14 mouse cellular contexts compared by ENCODE assay signal in the genomic region with DNA sequence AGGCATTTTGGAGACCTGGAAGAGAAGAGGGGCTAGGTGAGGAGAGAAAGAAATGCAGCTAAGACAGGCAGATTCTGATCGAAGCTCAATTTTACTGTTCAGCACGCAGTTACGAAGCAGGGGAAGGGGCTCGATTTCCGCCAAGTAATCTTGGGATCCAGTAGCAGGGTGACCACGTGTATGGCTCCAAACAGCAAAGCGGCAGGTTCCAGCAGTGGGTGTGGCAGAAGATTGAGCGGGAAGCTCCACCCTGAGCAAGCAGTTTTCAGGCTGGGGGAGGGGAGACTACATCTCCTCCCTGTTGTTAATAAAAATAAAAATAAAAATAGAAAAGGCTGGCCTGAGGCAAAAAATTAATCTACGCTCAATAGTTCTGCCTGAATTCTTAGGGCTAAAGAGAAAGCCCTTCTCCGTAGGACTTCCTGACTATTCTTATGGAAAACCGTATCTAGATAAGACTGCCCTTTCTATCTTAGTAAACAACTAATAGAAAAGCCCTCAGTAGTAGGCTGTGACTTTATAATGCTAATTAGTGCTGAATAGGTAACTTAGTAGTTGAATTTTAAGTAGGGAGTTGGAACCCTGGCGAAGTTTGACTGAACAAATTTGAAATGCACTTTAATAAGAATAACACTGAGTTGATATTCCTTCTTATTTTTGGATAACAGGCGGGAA. TPM values are rescaled to one million over a fixed set of nuclear protein-coding genes. Genes with fewer than 3 reads are reported as not detected.
DNase-seq lines count a peak whose midpoint lies in the region; ATAC-seq and TF ChIP-seq lines count a peak whose summit lies in the region.
"Had no signal": no experiment of that assay in that cellular context is flagged by ENCODE, and none has a peak within 500 bp of the region (broad histone marks: within the 10 kb centered on the region; RNA-seq: fewer than 3 reads in every experiment).

No protein-coding gene starts in this region.

- no peak for ATAC-seq in lung, embryonic 14.5 days (ENCODE audit: insufficient read depth)
- no peak for ATAC-seq in intestine, embryonic 15.5 days
- ATAC-seq in liver, embryonic 12.5 days = peak; percentile 68
- ATAC-seq: forebrain, postnatal 0 days; midbrain, embryonic 15.5 days had no signal

- no peak overlapping the region for H3K4me3 ChIP-seq in lung, embryonic 14.5 days (ENCODE audit: low read depth, low read length)
- no peak overlapping the region for H3K4me3 ChIP-seq in intestine, embryonic 15.5 days (replicated peaks)
- peak overlapping the region; percentile 35 for H3K4me3 ChIP-seq in liver, embryonic 12.5 days
- H3K4me3 ChIP-seq: midbrain, embryonic 15.5 days had no signal

- no peak for TF ChIP-seq CTCF in lung, embryonic 14.5 days (IDR thresholded peaks at IDR 0.05; ENCODE audit: low read depth)

- no peaks in the 10 kb centered on the region for H3K36me3 ChIP-seq in lung, embryonic 14.5 days (ENCODE audit: insufficient read depth)
- no peaks in the 10 kb centered on the region for H3K36me3 ChIP-seq in intestine, embryonic 15.5 days
- no peaks in the 10 kb centered on the region for H3K36me3 ChIP-seq in liver, embryonic 12.5 days
- H3K36me3 ChIP-seq: G1E; midbrain, embryonic 15.5 days had no signal

- H3K4me1 ChIP-seq in lung, embryonic 14.5 days (ENCODE audit: insufficient read depth) = no peaks in the 10 kb centered on the region
- H3K4me1 ChIP-seq in intestine, embryonic 15.5 days (replicated peaks) = peaks cover 5% of the 10 kb centered on the region
- peaks cover 20% of the 10 kb centered on the region for H3K4me1 ChIP-seq in liver, embryonic 12.5 days
- H3K4me1 ChIP-seq: midbrain, embryonic 15.5 days had no signal

- no peaks in the 10 kb centered on the region for H3K27me3 ChIP-seq in lung, embryonic 14.5 days (ENCODE audit: insufficient read depth, low read length)
- no peaks in the 10 kb centered on the region for H3K27me3 ChIP-seq in intestine, embryonic 15.5 days (replicated peaks)
- no peaks in the 10 kb centered on the region for H3K27me3 ChIP-seq in liver, embryonic 12.5 days (replicated peaks)
- H3K27me3 ChIP-seq: midbrain, embryonic 15.5 days had no signal

- 75% methylated on average over 13 of the region's 13 CpGs for WGBS in lung, embryonic 14.5 days
- WGBS in intestine, embryonic 15.5 days = 63% methylated on average over 13 of the region's 13 CpGs
- 42% methylated on average over 13 of the region's 13 CpGs for WGBS in liver, embryonic 12.5 days (ENCODE audit: insufficient replicate concordance)

- H3K4me2 ChIP-seq in lung, embryonic 14.5 days = 0 out of 2 replicates have a peak overlapping the region, but pooled peaks have one; percentile 3
- peak overlapping the region; percentile 36 for H3K4me2 ChIP-seq in intestine, embryonic 15.5 days (replicated peaks)
- H3K4me2 ChIP-seq in liver, embryonic 12.5 days = peak overlapping the region; percentile 57
- H3K4me2 ChIP-seq: midbrain, embryonic 15.5 days had no signal

- DNase-seq in lung, embryonic 14.5 days = no peak
- DNase-seq in lung, postnatal 4 days = no peak
- peak; percentile 17 for DNase-seq in yolk sac, embryonic 10.5 days (ENCODE audit: low spot score)
- no peak for DNase-seq in adrenal gland, adult (ENCODE audit: inconsistent age in 2 of 2, low spot score in 1 of 2)
- no peak for DNase-seq in retina, postnatal 1 day
- DNase-seq: adrenal gland, postnatal 10 days; cerebellum, adult 2 months; forebrain, postnatal 0 days; left cerebral cortex, postnatal 4 days; lung, postnatal 14 days had no signal

- no peaks in the 10 kb centered on the region for H3K9me3 ChIP-seq in lung, embryonic 14.5 days (ENCODE audit: low read depth, low read length)
- no peaks in the 10 kb centered on the region for H3K9me3 ChIP-seq in intestine, embryonic 15.5 days
- no peaks in the 10 kb centered on the region for H3K9me3 ChIP-seq in liver, embryonic 12.5 days (replicated peaks)
- H3K9me3 ChIP-seq: midbrain, embryonic 15.5 days had no signal

- H3K9ac ChIP-seq in lung, embryonic 14.5 days = no peak overlapping the region
- 0 out of 2 replicates have a peak overlapping the region, but pooled peaks have one; percentile 13 for H3K9ac ChIP-seq in intestine, embryonic 15.5 days
- peak overlapping the region; percentile 52 for H3K9ac ChIP-seq in liver, embryonic 12.5 days
- H3K9ac ChIP-seq: forebrain, postnatal 0 days; midbrain, embryonic 15.5 days had no signal

- H3K27ac ChIP-seq in lung, embryonic 14.5 days (ENCODE audit: low read depth) = no peak overlapping the region
- H3K27ac ChIP-seq in intestine, embryonic 15.5 days = peak overlapping the region; percentile 80; the same call in 1 of the 2 replicates
- peak overlapping the region; percentile 60 for H3K27ac ChIP-seq in liver, embryonic 12.5 days
- H3K27ac ChIP-seq: midbrain, embryonic 15.5 days had no signal

RNA-seq across cellular contexts. Expression of gene Klrb1f, which starts 48.8 kb away (rescaled TPM):
- polyA plus RNA-seq in lung, embryonic 14.5 days (2014; fragmentation: Nextera tagmentation; extraction: Ambion mirVana) = 0.21 and 0.47 TPM in 2 replicates
- 0.27 and 0.49 TPM in 2 replicates for polyA plus RNA-seq in intestine, embryonic 15.5 days (2015; fragmentation: Nextera tagmentation; extraction: Ambion mirVana)
- polyA plus RNA-seq in liver, embryonic 12.5 days (2016; fragmentation: Nextera tagmentation; extraction: Ambion mirVana) = 0.38 and 0.50 TPM in 2 replicates
- polyA plus RNA-seq: cerebellum, adult 2 months; G1E had no signal

Comparison
In these comparisons a context has a peak if more than half of its experiments do, and no peak if none do; other contexts are left out.
1. H3K4me2 ChIP-seq: peak in every context shown above with its lines; median percentile 57 in liver, embryonic 12.5 days; 36 in intestine, embryonic 15.5 days; 3 in lung, embryonic 14.5 days.